Mouse (Mus musculus): ENCODE results near the gene Exd1. TPM values are rescaled to one million over a fixed set of nuclear protein-coding genes. Genes with fewer than 3 reads are reported as not detected.

Exd1 gene
- polyA plus RNA-seq, 1 experiment from 2014 or later = 0.35 TPM

DNA sequence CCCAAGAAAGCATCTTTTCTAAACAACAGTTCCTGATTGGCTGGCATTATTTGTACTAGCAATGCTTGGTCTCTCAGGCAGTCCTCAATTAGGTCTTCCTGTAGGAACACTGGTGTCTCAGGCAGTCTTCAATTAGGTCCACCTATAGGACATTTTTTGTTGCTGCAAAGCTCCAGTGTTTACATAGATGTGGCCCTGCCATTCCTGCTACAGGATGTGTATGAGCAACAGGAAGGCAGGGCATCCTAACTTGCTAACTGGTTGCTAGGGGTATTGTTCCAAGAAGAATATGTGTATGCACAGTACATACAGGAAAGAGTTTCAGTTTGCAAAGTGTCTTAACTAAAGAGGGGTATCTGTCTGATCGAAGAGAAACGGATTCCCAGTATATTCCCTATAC lies 51.3 kb downstream of the Exd1 start:
- H3K36me3 ChIP-seq (ENCODE audit: control insufficient read depth, insufficient read depth, low read length) = no peaks in the 10 kb centered on the region
- ATAC-seq (ENCODE audit: insufficient number of reproducible peaks, insufficient read depth, low FRiP score, low read depth) = no peak
- H3K4me2 ChIP-seq (replicated peaks; ENCODE audit: low read depth, low read length) = no peak overlapping the region
- H3K27ac ChIP-seq (ENCODE audit: low read length) = no peak overlapping the region
- H3K4me3 ChIP-seq (ENCODE audit: low read depth, low read length) = no peak overlapping the region
- no peaks in the 10 kb centered on the region for H3K9me3 ChIP-seq (ENCODE audit: control insufficient read depth, low read depth, low read length)
- no peaks in the 10 kb centered on the region for H3K27me3 ChIP-seq (ENCODE audit: control insufficient read depth, insufficient read depth, low read length)
- no peak overlapping the region for H3K9ac ChIP-seq (replicated peaks; ENCODE audit: low read depth, low read length)
- 96% methylated on average over 2 of the region's 2 CpGs for WGBS
- no peaks in the 10 kb centered on the region for H3K4me1 ChIP-seq (ENCODE audit: control insufficient read depth, insufficient read depth, low read length)

DNA sequence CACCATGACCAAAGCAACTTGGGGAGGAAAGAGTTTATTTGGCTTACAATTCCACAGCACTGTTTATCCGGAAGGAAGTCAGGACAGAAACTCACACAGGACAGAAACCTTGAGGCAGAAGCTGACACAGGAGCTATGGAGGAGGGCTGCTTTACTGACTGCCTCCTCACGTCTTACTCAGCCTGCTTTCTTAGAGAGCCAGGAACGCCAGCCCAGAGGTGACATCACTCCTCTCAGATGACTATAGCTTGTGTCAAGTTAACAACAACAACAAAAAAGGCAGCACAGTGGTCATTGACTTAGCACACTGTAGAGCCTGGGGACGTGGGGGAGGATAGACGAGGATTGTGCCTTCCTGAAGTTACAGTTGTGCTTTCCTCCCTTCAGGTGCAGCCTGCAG lies 55.5 kb downstream of the Exd1 start:
- H3K9ac ChIP-seq (replicated peaks; ENCODE audit: low read depth, low read length) = no peak overlapping the region
- no peak for ATAC-seq (ENCODE audit: insufficient number of reproducible peaks, insufficient read depth, low FRiP score, low read depth)
- WGBS = 47% methylated on average over 5 of the region's 5 CpGs

GRCm38 (mm10) chr2:119486488-119486887 lies 60.9 kb downstream of the Exd1 start:
- Histone ChIP-seq H3K4me2 (replicated peaks; ENCODE audit: low read depth, low read length) (no peak overlapping the region), H3K27me3 (ENCODE audit: control insufficient read depth, insufficient read depth, low read length) (no peaks in the 10 kb centered on the region), H3K4me3 (ENCODE audit: low read depth, low read length) (no peak overlapping the region), H3K9me3 (ENCODE audit: control insufficient read depth, low read depth, low read length) (no peaks in the 10 kb centered on the region), H3K27ac (ENCODE audit: low read length) (no peak overlapping the region), H3K9ac (replicated peaks; ENCODE audit: low read depth, low read length) (no peak overlapping the region), H3K36me3 (ENCODE audit: control insufficient read depth, insufficient read depth, low read length) (no peaks in the 10 kb centered on the region), H3K4me1 (ENCODE audit: control insufficient read depth, insufficient read depth, low read length) (no peaks in the 10 kb centered on the region)
- no peak for ATAC-seq (ENCODE audit: insufficient number of reproducible peaks, insufficient read depth, low FRiP score, low read depth)
- WGBS = 17% methylated on average over 4 of the region's 4 CpGs

More for the DNA sequence above, 55.5 kb downstream of the Exd1 start:
- H3K4me2 ChIP-seq (replicated peaks; ENCODE audit: low read depth, low read length) = no peak overlapping the region
- no peaks in the 10 kb centered on the region for H3K36me3 ChIP-seq (ENCODE audit: control insufficient read depth, insufficient read depth, low read length)
- no peak overlapping the region for H3K4me3 ChIP-seq (ENCODE audit: low read depth, low read length)
- H3K4me1 ChIP-seq (ENCODE audit: control insufficient read depth, insufficient read depth, low read length) = no peaks in the 10 kb centered on the region
- H3K27me3 ChIP-seq (ENCODE audit: control insufficient read depth, insufficient read depth, low read length) = no peaks in the 10 kb centered on the region
- no peaks in the 10 kb centered on the region for H3K9me3 ChIP-seq (ENCODE audit: control insufficient read depth, low read depth, low read length)
- no peak overlapping the region for H3K27ac ChIP-seq (ENCODE audit: low read length)

DNA sequence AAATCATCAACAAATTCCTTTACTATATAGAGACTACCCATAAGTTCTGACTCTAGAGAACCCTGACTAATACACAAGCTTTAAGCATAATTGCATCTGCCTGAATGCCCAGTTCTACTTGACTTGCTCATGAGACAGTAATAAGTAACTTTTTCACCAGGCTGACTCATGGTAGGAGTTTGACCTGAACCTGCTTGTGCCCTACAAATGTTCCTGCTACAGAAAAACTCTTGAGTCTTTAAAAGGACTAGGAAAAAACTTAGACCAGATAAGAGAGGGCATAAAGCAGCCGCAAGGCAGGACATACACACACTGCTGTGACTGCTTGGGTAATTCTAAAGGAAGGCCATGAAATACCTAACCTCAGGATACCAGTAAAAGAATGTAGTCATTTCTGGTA lies 65.1 kb downstream of the Exd1 start:
- Histone ChIP-seq H3K4me2 (replicated peaks; ENCODE audit: low read depth, low read length) (no peak overlapping the region), H3K9me3 (ENCODE audit: control insufficient read depth, low read depth, low read length) (no peaks in the 10 kb centered on the region), H3K27me3 (ENCODE audit: control insufficient read depth, insufficient read depth, low read length) (no peaks in the 10 kb centered on the region), H3K27ac (ENCODE audit: low read length) (no peak overlapping the region), H3K36me3 (ENCODE audit: control insufficient read depth, insufficient read depth, low read length) (no peaks in the 10 kb centered on the region), H3K4me3 (ENCODE audit: low read depth, low read length) (no peak overlapping the region), H3K4me1 (ENCODE audit: control insufficient read depth, insufficient read depth, low read length) (0 out of 2 replicates have a peak, but pooled peaks cover 5% of the 10 kb centered on the region), H3K9ac (replicated peaks; ENCODE audit: low read depth, low read length) (no peak overlapping the region)
- no peak for ATAC-seq (ENCODE audit: insufficient number of reproducible peaks, insufficient read depth, low FRiP score, low read depth)
- 85% methylated on average over 1 of the region's 1 CpGs for whole genome bisulfite sequencing

DNA sequence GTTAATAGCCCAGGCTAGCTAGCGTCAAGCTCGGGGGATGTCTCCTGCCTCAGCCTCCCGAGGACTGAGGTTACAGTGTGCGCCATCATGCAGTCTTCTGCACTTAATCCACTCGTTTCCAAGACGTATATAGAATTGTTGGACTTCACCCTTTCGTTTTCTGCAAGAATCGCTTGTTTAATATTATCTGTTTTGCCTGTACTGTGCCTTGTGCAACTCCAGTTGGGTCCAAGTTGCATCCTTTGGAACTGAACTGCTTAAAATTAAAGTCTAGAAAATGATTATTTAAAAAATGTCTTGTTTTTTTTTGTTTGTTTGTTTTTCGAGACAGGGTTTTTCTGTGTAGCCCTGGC lies 69.1 kb downstream of the Exd1 start:
- no peaks in the 10 kb centered on the region for H3K27me3 ChIP-seq (ENCODE audit: control insufficient read depth, insufficient read depth, low read length)
- no peaks in the 10 kb centered on the region for H3K9me3 ChIP-seq (ENCODE audit: control insufficient read depth, low read depth, low read length)
- no peak for ATAC-seq (ENCODE audit: insufficient number of reproducible peaks, insufficient read depth, low FRiP score, low read depth)
- peak overlapping the region; percentile 99 for H3K9ac ChIP-seq (replicated peaks; ENCODE audit: low read depth, low read length)
- H3K4me2 ChIP-seq (replicated peaks; ENCODE audit: low read depth, low read length) = peak overlapping the region; percentile 45
- H3K4me1 ChIP-seq (ENCODE audit: control insufficient read depth, insufficient read depth, low read length) = peaks cover 12% of the 10 kb centered on the region
- H3K4me3 ChIP-seq (ENCODE audit: low read depth, low read length) = peak overlapping the region; percentile 97
- peak overlapping the region; percentile 99 for H3K27ac ChIP-seq (ENCODE audit: low read length)
- H3K36me3 ChIP-seq (ENCODE audit: control insufficient read depth, insufficient read depth, low read length) = no peaks in the 10 kb centered on the region
- whole genome bisulfite sequencing = 10% methylated on average over 9 of the region's 9 CpGs

GRCm38 (mm10) chr2:119477571-119478396 lies 69.6 kb downstream of the Exd1 start, which contains the start of gene Ino80:
TSS of gene Ino80 (minus strand) at chr2:119477687.
- H3K9me3 ChIP-seq (ENCODE audit: control insufficient read depth, low read depth, low read length) = no peaks in the 10 kb centered on the region
- ATAC-seq (ENCODE audit: insufficient number of reproducible peaks, insufficient read depth, low FRiP score, low read depth) = peak; percentile 96
- H3K9ac ChIP-seq (replicated peaks; ENCODE audit: low read depth, low read length) = peak within 1 kb of the TSS; percentile 99
- H3K27me3 ChIP-seq (ENCODE audit: control insufficient read depth, insufficient read depth, low read length) = no peaks in the 10 kb centered on the region
- WGBS = under 1% methylated on average over 63 of the region's 72 CpGs
- peak within 1 kb of the TSS; percentile 99 for H3K27ac ChIP-seq (ENCODE audit: low read length)
- peaks cover 12% of the 10 kb centered on the region for H3K4me1 ChIP-seq (ENCODE audit: control insufficient read depth, insufficient read depth, low read length)
- peak within 1 kb of the TSS; percentile 68 for H3K4me2 ChIP-seq (replicated peaks; ENCODE audit: low read depth, low read length)
- no peaks in the 10 kb centered on the region for H3K36me3 ChIP-seq (ENCODE audit: control insufficient read depth, insufficient read depth, low read length)
- H3K4me3 ChIP-seq (ENCODE audit: low read depth, low read length) = peak within 1 kb of the TSS; percentile 97

DNA sequence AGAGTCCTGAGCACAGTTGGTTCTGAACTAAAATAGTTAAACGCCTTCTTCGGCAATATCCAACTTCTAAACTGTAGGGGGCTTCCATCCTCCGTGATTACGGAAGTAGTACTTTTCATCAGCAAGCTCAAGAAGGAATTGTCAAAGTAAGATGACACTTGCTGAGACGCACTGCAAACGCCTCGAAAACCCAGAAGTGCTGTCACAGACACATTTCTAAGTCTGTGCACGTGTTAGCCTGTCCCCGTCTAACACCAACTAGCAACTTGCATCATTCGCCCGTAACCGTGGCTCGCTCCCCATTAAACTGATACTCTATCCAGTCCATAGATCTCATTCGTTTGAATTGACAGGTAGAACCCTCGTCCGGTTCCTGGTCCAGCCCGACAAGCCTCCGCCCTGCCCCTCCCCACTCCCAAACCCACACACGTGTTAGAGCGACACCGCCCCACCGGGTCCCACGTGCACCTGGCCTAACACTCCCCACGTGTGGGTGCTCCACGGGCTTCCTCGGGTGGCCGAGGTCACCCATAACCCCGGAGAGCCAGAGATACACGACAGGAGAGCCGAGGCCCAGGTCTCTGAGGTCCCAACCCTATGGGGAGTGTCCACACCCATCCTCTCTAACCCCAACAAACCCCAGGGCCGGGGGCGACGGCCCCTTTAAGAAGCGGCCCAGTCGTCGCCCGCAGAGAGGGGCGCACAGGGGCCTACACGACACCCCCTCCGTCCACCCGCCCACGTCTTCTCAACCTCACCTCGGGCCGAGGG lies 70.6 kb downstream of the Exd1 start:
- H3K9me3 ChIP-seq (ENCODE audit: control insufficient read depth, low read depth, low read length) = no peaks in the 10 kb centered on the region
- 1% methylated on average over 40 of the region's 44 CpGs for WGBS
- H3K36me3 ChIP-seq (ENCODE audit: control insufficient read depth, insufficient read depth, low read length) = no peaks in the 10 kb centered on the region
- peak; percentile 60 for ATAC-seq (ENCODE audit: insufficient number of reproducible peaks, insufficient read depth, low FRiP score, low read depth)
- peak overlapping the region; percentile 97 for H3K4me3 ChIP-seq (ENCODE audit: low read depth, low read length)
- peak overlapping the region; percentile 99 for H3K27ac ChIP-seq (ENCODE audit: low read length)
- H3K9ac ChIP-seq (replicated peaks; ENCODE audit: low read depth, low read length) = peak overlapping the region; percentile 99
- peak overlapping the region; percentile 68 for H3K4me2 ChIP-seq (replicated peaks; ENCODE audit: low read depth, low read length)
- peaks cover 12% of the 10 kb centered on the region for H3K4me1 ChIP-seq (ENCODE audit: control insufficient read depth, insufficient read depth, low read length)
- H3K27me3 ChIP-seq (ENCODE audit: control insufficient read depth, insufficient read depth, low read length) = no peaks in the 10 kb centered on the region

DNA sequence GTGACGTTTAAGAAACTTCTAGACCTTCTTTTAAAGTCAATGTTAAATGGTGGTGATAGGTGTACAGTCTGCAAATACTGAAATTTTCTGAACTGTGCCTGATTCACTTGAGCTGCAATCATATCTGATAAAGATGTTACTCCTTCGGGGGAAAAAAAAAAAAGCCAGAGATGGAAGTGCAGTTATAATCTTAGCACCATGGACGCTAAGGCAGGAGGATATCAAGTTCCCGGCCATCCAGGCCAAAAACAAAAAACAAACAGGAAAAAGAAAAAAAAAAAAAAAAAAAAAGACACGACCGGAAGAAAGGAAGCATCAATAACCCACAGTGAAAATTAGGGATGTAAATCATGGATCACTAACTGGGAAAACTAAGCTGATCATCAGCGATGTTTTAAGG lies 71.3 kb downstream of the Exd1 start:
- Histone ChIP-seq H3K4me2 (replicated peaks; ENCODE audit: low read depth, low read length) (peak overlapping the region; percentile 68), H3K4me1 (ENCODE audit: control insufficient read depth, insufficient read depth, low read length) (peaks cover 12% of the 10 kb centered on the region), H3K9me3 (ENCODE audit: control insufficient read depth, low read depth, low read length) (no peaks in the 10 kb centered on the region), H3K9ac (replicated peaks; ENCODE audit: low read depth, low read length) (peak overlapping the region; percentile 99), H3K27me3 (ENCODE audit: control insufficient read depth, insufficient read depth, low read length) (no peaks in the 10 kb centered on the region), H3K36me3 (ENCODE audit: control insufficient read depth, insufficient read depth, low read length) (no peaks in the 10 kb centered on the region), H3K4me3 (ENCODE audit: low read depth, low read length) (peak overlapping the region; percentile 97), H3K27ac (ENCODE audit: low read length) (no peak overlapping the region)
- ATAC-seq (ENCODE audit: insufficient number of reproducible peaks, insufficient read depth, low FRiP score, low read depth) = no peak
- 13% methylated on average over 7 of the region's 7 CpGs for WGBS
